10 mouse cellular contexts compared by ENCODE assay signal in the genomic region with DNA sequence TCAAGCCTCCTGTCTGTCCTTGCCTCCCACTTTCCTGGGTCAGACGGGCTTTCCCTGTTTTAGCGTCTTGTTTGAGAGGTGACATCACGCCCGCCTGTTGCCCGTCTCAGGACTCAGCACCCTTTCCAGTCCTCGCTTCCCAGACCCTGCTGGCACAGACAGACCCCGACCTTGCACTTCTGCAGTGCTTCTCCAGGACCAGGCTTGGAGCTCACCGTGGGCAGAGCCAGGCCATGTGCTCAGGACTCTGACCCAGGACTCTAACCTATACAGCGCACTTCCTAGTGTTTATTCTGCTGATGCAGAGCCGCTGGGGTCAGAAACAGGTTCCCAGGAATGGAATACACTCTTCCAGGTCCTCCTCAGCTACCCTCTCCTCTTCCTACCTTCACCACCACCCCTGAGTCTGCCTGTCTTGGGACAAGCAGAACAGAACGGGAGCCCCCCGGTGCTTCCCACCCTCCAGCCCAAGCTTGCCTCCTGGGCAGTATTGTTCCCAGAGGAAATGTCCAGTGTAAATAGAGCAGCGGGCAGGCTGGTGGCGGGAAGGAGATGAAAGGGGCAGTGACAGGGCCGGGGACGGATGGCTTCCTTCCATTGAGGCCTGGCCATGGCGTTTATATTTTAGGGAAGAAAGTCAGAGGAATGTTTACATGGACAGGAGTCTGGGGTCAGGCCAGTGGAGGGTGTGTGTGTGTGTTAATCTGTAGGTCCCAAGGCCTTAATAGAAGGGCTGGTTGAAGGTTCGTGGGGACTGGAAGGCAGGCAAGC.
DNase-seq lines count a peak whose midpoint lies in the region; ATAC-seq and TF ChIP-seq lines count a peak whose summit lies in the region.
"Had no signal": no experiment of that assay in that cellular context is flagged by ENCODE, and none has a peak within 500 bp of the region (broad histone marks: within the 10 kb centered on the region; RNA-seq: fewer than 3 reads in every experiment).

No protein-coding gene starts in this region.

- no peak overlapping the region for H3K4me3 ChIP-seq in lung, adult 2 months (replicated peaks; ENCODE audit: extremely low read depth, low read depth, low read length)
- no peak overlapping the region for H3K4me3 ChIP-seq in liver, postnatal 0 days (ENCODE audit: low read depth, low read length)
- H3K4me3 ChIP-seq in stomach, embryonic 16.5 days (replicated peaks; ENCODE audit: low read length): no peak overlapping the region

- 35% methylated on average over 18 of the region's 18 CpGs for WGBS in lung, adult 2 months
- WGBS in liver, postnatal 0 days (ENCODE audit: insufficient replicate concordance): 44% methylated on average over 18 of the region's 18 CpGs
- WGBS in stomach, embryonic 16.5 days: 31% methylated on average over 18 of the region's 18 CpGs

- no peaks in the 10 kb centered on the region for H3K36me3 ChIP-seq in liver, postnatal 0 days (replicated peaks; ENCODE audit: insufficient read depth, low read length)
- 0 out of 2 replicates have a peak, but pooled peaks cover 5% of the 10 kb centered on the region for H3K36me3 ChIP-seq in stomach, embryonic 16.5 days (ENCODE audit: control insufficient read depth, insufficient read depth, low read length)

- no peaks in the 10 kb centered on the region for H3K9me3 ChIP-seq in liver, postnatal 0 days (ENCODE audit: low read length)
- no peaks in the 10 kb centered on the region for H3K9me3 ChIP-seq in stomach, embryonic 16.5 days (replicated peaks; ENCODE audit: control insufficient read depth, low read length)

- no peak overlapping the region for H3K4me2 ChIP-seq in liver, postnatal 0 days (ENCODE audit: low read depth, low read length)
- no peak overlapping the region for H3K4me2 ChIP-seq in stomach, embryonic 16.5 days (ENCODE audit: low read depth, low read length)

- ATAC-seq in liver, postnatal 0 days: peak; percentile 61
- peak; percentile 5; the same call in 1 of the 2 replicates for ATAC-seq in stomach, embryonic 16.5 days (ENCODE audit: insufficient read depth, low FRiP score)
- ATAC-seq: inflammation-experienced regulatory T-cells, adult 6 months had no signal

- H3K27me3 ChIP-seq in liver, postnatal 0 days (ENCODE audit: insufficient read depth, low read length): 0 out of 2 replicates have a peak, but pooled peaks cover 5% of the 10 kb centered on the region
- H3K27me3 ChIP-seq in stomach, embryonic 16.5 days (ENCODE audit: control insufficient read depth, insufficient read depth, low read length): peaks cover 4% of the 10 kb centered on the region

- TF ChIP-seq EP300 in liver, postnatal 0 days (IDR thresholded peaks at IDR 0.05; ENCODE audit: low read depth): no peak

- no peak for TF ChIP-seq POLR2A in lung, adult 2 months (IDR thresholded peaks at IDR 0.05; ENCODE audit: borderline replicate concordance, extremely low read depth, low read depth, low read length)

- no peak overlapping the region for H3K9ac ChIP-seq in liver, postnatal 0 days (replicated peaks)
- H3K9ac ChIP-seq in stomach, embryonic 16.5 days (ENCODE audit: low read length): peak overlapping the region; percentile 28

- H3K27ac ChIP-seq in liver, postnatal 0 days (ENCODE audit: low read depth): no peak overlapping the region
- H3K27ac ChIP-seq in stomach, embryonic 16.5 days (ENCODE audit: low read length): peak overlapping the region; percentile 72
- H3K27ac ChIP-seq: macrophage had no signal

- H3K4me1 ChIP-seq in lung, adult 2 months (ENCODE audit: control insufficient read depth, insufficient read depth, low read length): peaks cover 49% of the 10 kb centered on the region
- H3K4me1 ChIP-seq in liver, postnatal 0 days (ENCODE audit: insufficient read depth): peaks cover 7% of the 10 kb centered on the region; the same call in 1 of the 2 replicates
- H3K4me1 ChIP-seq in stomach, embryonic 16.5 days (ENCODE audit: control insufficient read depth, insufficient read depth, low read length): peaks cover 62% of the 10 kb centered on the region

- no peak for TF ChIP-seq CTCF in lung, adult 2 months (IDR thresholded peaks at IDR 0.05; ENCODE audit: insufficient read depth, low read length)
- TF ChIP-seq CTCF in liver, postnatal 0 days (IDR thresholded peaks at IDR 0.05; ENCODE audit: low read depth): no peak

- peak; percentile 54 for DNase-seq in adrenal gland, postnatal 14 days
- no peak for DNase-seq in adrenal gland, postnatal 10 days
- DNase-seq in lung, adult 18-20 months: peak; percentile 83 to 88
- DNase-seq in lung, adult 2 months: no peak
- no peak for DNase-seq in liver, postnatal 0 days
- no peak for DNase-seq in gastrocnemius, adult 18-20 months (ENCODE audit: low spot score)
- DNase-seq in Muller cell, postnatal 12 days (ENCODE audit: inconsistent ontology term): no peak

Comparison
In these comparisons a context has a peak if more than half of its experiments do, and no peak if none do; other contexts are left out.
1. DNase-seq: peak in adrenal gland, postnatal 14 days (single experiment) and lung, adult 18-20 months (2 of 2); none in adrenal gland, postnatal 10 days (single experiment), lung, adult 2 months (single experiment), liver, postnatal 0 days (single experiment), gastrocnemius, adult 18-20 months (single experiment) and Muller cell, postnatal 12 days (single experiment).